Mouse (Mus musculus) lung, adult 2 months (tissue): ENCODE results near the gene Slc16a10.

Experiments
- CTCF ChIP-seq: fragments of 200-500 bp; IDR thresholded peaks from 2 replicates; pipeline ENCODE4 v1.5.1; 2011; ENCODE audit warnings: mild to moderate bottlenecking, low read length, control low read depth; ENCODE audit not compliant: insufficient read depth
- POLR2A ChIP-seq: fragments of 200-500 bp; IDR thresholded peaks from 2 replicates; pipeline ENCODE4 v1.6.1; 2011; ENCODE audit warnings: low read depth, mild to moderate bottlenecking, control low read depth, low read length, borderline replicate concordance; ENCODE audit errors: extremely low read depth

DNA sequence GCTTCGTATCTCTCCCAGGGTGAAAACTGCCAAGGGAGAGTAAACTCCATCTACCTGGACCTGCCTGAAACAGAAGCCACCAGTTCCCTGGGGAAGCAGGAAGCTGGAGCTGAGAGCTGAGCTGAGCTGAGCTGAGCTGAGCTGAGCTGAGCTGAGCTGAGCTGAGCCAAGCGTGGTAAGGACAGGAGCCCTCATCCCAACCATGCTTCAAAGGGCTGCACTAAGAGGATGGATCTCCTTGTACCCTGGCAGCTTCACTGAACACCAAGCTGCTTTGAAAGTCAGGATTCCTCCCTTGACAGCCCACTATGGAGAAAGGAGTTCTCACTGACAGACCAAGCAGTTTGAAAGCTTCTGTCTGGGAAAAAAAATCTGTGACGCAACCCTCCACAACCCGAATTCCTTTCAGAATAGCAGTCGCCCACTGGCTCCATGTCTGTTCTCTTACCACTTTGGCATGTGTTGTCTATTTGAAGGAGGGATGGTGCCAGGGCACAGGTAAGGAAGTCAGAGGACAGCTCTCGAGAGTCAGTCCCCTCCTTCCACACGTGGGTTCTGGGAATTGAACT, 28.5 kb downstream of the Slc16a10 start:
- TF ChIP-seq CTCF = no peak
- no peak for TF ChIP-seq POLR2A
